Mouse (Mus musculus) adrenal gland, postnatal 10 days (tissue): ENCODE data around the gene Rbfox1. TPM values are rescaled to one million over a fixed set of nuclear protein-coding genes. Genes with fewer than 3 reads are reported as not detected.

Experiments used
- DNase-seq: peaks from one replicate; pipeline ENCODE4 v3.0.0; 2021; ENCODE audit warnings: mixed read lengths
- total RNA-seq, 2 experiments: library from RNA; stranded (reverse); gene quantifications; 2 replicates each; pipeline ENCODE4 v1.2.3; 2021

Rbfox1 gene
- total RNA-seq, 2 experiments from 2014 or later, result 5.0 to 12.9 TPM

GRCm38 (mm10) chr16:5992045-5993011, 107.2 kb downstream of the Rbfox1 start:
- DNase-seq, result no peak

GRCm38 (mm10) chr16:5997136-5997535, 112.0 kb downstream of the Rbfox1 start:
- no peak for DNase-seq

- no peak for DNase-seq
Measured at GRCm38 (mm10) chr16:5997651-5998050, 112.5 kb downstream of the Rbfox1 start.

- no peak for DNase-seq
Measured at GRCm38 (mm10) chr16:6000016-6000415, 114.9 kb downstream of the Rbfox1 start.

GRCm38 (mm10) chr16:6006996-6007395, 121.8 kb downstream of the Rbfox1 start:
- no peak for DNase-seq

- DNase-seq, result no peak
Measured at GRCm38 (mm10) chr16:6012853-6013252, 127.7 kb downstream of the Rbfox1 start.

GRCm38 (mm10) chr16:6018639-6019038, 133.5 kb downstream of the Rbfox1 start:
- peak; percentile 89 for DNase-seq

- no peak for DNase-seq
Measured at GRCm38 (mm10) chr16:6019361-6019760, 134.2 kb downstream of the Rbfox1 start.

GRCm38 (mm10) chr16:6031280-6031679, 146.1 kb downstream of the Rbfox1 start:
- no peak for DNase-seq

- DNase-seq, result no peak
Measured at GRCm38 (mm10) chr16:6032563-6032962, 147.4 kb downstream of the Rbfox1 start.

GRCm38 (mm10) chr16:6034876-6035275, 149.7 kb downstream of the Rbfox1 start:
- DNase-seq, result no peak

GRCm38 (mm10) chr16:6037009-6037408, 151.9 kb downstream of the Rbfox1 start:
- DNase-seq, result no peak

GRCm38 (mm10) chr16:6042766-6043165, 157.6 kb downstream of the Rbfox1 start:
- peak; percentile 3 for DNase-seq

- no peak for DNase-seq
Measured at GRCm38 (mm10) chr16:6048601-6049000, 163.4 kb downstream of the Rbfox1 start.

GRCm38 (mm10) chr16:6062495-6062894, 177.3 kb downstream of the Rbfox1 start:
- DNase-seq, result no peak

- DNase-seq, result no peak
Measured at GRCm38 (mm10) chr16:6065481-6065880, 180.3 kb downstream of the Rbfox1 start.

- DNase-seq, result no peak
Measured at GRCm38 (mm10) chr16:6075442-6076050, 190.4 kb downstream of the Rbfox1 start.

- DNase-seq, result no peak
Measured at GRCm38 (mm10) chr16:6079017-6079416, 193.9 kb downstream of the Rbfox1 start.

GRCm38 (mm10) chr16:6084701-6085365, 199.7 kb downstream of the Rbfox1 start:
- no peak for DNase-seq

GRCm38 (mm10) chr16:6086200-6086599, 201.0 kb downstream of the Rbfox1 start:
- no peak for DNase-seq

- no peak for DNase-seq
Measured at GRCm38 (mm10) chr16:6091326-6092123, 206.4 kb downstream of the Rbfox1 start.
